Mouse (Mus musculus) heart, embryonic 16.5 days (tissue): ENCODE results near the gene Katnb1. TPM values are rescaled to one million over a fixed set of nuclear protein-coding genes. Genes with fewer than 3 reads are reported as not detected.

ENCODE experiments used
- ATAC-seq: fragments of 200-750 bp; cut with Nextera tagmentation; replicated peaks from 2 replicates; pipeline ENCODE4 v1.8.0; 2017; ENCODE audit warnings: moderate number of reproducible peaks; ENCODE audit not compliant: insufficient read depth, low FRiP score; ENCODE audit errors: extremely low read depth
- H3K27ac ChIP-seq: fragments of 300-500 bp; sonication (generic); 2 replicates; pipeline ENCODE4 v1.5.1; 2014; ENCODE audit warnings: mild to moderate bottlenecking, low read length, control low read depth, moderate library complexity
- H3K27me3 ChIP-seq: fragments of 300-500 bp; sonication (generic); 2 replicates; pipeline ENCODE4 v1.6.1; 2014; ENCODE audit warnings: low read length, mixed read lengths; ENCODE audit not compliant: control insufficient read depth, insufficient read depth
- H3K36me3 ChIP-seq: fragments of 300-500 bp; sonication (generic); 2 replicates; pipeline ENCODE4 v1.6.1; 2014; ENCODE audit not compliant: control insufficient read depth, insufficient read depth
- H3K4me1 ChIP-seq: fragments of 300-500 bp; sonication (generic); 2 replicates; pipeline ENCODE4 v1.6.1; 2014; ENCODE audit warnings: low read length, mixed read lengths; ENCODE audit not compliant: control insufficient read depth, insufficient read depth
- H3K4me2 ChIP-seq: fragments of 300-500 bp; sonication (generic); 2 replicates; pipeline ENCODE4 v1.6.1; 2014; ENCODE audit warnings: low read depth, mild to moderate bottlenecking, control low read depth, low read length
- H3K4me3 ChIP-seq: fragments of 300-500 bp; sonication (generic); 2 replicates; pipeline ENCODE4 v1.5.1; 2014; ENCODE audit warnings: mild to moderate bottlenecking, control low read depth, low read length
- H3K9ac ChIP-seq: fragments of 300-500 bp; sonication (generic); 2 replicates; pipeline ENCODE4 v1.6.1; 2014; ENCODE audit warnings: low read length, control low read depth
- H3K9me3 ChIP-seq: fragments of 300-500 bp; sonication (generic); replicated peaks from 2 replicates; pipeline ENCODE4 v1.6.1; 2016; ENCODE audit warnings: low read length; ENCODE audit not compliant: control insufficient read depth
- WGBS: fragments of 180-500 bp; shearing (Covaris S2); extraction: QIAGEN DNeasy Blood & Tissue Kit; methylation state at CpG from one replicate; pipeline ENCODE4 v1.1.7; 2014; 5-methylcytosine and 5-hydroxymethylcytosine counted together
- polyA plus RNA-seq: library from polyadenylated mRNA; unstranded; fragments of >200 nt; fragmentation: Nextera tagmentation; extraction: Ambion mirVana; gene quantifications from 2 replicates; pipeline ENCODE4 v1.2.1, GENCODE M21; 2015

Gene Katnb1
- polyA plus RNA-seq = 17.1 and 19.1 TPM in 2 replicates

DNA sequence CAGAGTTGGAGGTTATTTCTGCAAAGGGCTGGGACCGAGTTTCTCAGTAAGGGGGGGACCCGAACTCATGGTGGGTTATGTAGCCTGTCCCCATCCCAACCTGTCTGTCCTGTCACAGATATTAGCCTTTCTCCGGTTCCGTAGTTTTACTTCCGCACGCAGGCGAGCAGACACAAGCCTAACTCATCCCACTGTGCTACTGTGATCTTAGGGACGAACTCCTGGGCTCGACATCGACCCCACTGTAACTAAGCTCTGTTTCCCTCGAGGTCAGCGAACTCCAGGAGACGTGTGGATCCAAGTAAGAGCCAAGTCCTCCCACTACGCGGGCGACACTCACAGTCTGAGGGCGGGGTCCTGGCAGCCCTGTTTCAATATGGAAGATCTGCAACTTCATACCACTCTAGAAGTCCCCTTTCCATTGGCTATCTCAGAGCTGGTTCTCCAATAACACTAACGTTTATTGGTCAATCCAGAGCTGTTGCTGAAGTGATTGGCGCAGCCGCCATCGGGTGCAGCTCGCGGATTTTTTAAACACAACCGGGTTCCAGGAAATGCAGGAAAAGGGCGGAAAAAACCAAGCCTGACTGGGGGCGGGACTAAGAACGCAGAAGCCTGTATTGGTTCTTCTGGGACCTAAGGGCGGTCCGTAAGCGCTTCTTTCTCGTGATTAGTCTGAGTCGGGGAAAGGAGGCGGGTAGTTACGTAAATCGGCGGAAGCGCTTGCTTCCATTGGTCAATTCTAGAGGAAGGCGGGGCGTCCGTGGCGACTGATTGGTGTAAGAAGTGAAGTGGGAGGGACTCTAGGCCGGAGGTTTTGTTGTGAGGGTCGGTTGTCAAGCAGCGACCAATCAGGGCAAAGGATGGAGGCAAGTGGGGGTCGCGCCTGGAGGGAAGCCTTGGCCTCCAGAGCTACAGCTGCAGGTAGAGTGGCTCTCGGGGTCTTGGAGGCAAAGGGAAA, at the start of gene Katnb1:
Gene Katnb1 (plus strand): TSS at position 806 of the 961 bp plus-strand sequence.
- peak; percentile 96 for ATAC-seq

DNA sequence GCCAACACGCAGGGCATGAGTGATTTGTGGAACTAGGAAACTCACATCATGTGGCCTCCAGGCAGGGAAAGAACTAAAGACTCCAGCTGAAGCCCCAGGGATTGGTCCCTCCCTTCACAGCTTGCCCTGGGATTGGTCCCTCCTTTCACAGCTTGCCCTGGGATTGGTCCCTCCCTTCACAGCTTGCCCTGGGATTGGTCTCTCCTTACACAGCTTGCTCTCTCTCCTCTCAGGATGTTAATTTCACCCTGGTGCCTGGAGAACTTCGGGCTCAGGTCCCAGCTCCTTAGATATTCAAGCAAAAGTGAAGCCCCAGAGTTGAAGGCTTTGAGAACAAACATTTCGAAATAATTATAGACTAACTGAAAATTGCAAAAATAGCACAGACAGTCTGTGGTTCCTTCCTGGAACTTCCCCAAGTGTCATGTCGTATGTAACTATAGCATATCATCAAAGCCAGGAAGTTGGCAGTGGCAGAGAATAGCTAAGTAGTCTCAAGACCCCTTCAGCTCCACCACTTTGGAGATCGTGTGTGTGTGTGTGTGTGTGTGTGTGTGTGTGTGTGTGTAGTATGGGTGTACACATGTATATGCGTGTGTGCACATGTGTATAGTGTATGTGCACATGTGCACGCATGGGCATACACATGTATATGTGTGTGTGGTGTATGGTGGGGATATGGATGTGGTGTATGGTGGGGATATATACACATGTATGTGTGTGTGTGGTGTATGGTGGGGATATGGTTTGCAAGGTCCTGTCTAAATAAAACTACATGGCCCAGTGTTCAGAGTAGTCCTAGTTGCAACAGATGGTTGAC, 43.7 kb upstream of the Katnb1 start:
- Histone ChIP-seq H3K27me3 (no peaks in the 10 kb centered on the region), H3K36me3 (no peaks in the 10 kb centered on the region), H3K4me2 (no peak overlapping the region), H3K4me3 (no peak overlapping the region), H3K4me1 (0 out of 2 replicates have a peak, but pooled peaks cover 3% of the 10 kb centered on the region), H3K27ac (no peak overlapping the region), H3K9me3 (no peaks in the 10 kb centered on the region), H3K9ac (no peak overlapping the region)
- ATAC-seq = peak; percentile 60
- WGBS = 52% methylated on average over 7 of the region's 7 CpGs

More for the DNA sequence above, at the start of gene Katnb1:
- H3K4me2 ChIP-seq = peak within 1 kb of the TSS; percentile 92
- H3K4me3 ChIP-seq = peak within 1 kb of the TSS; percentile 82
- H3K27me3 ChIP-seq = no peaks in the 10 kb centered on the region
- under 1% methylated on average over 47 of the region's 47 CpGs for WGBS
- H3K9ac ChIP-seq = peak within 1 kb of the TSS; percentile 90
- H3K36me3 ChIP-seq = no peaks in the 10 kb centered on the region
- peak within 1 kb of the TSS; percentile 86 for H3K27ac ChIP-seq
- no peaks in the 10 kb centered on the region for H3K9me3 ChIP-seq
- H3K4me1 ChIP-seq = peaks cover 11% of the 10 kb centered on the region

DNA sequence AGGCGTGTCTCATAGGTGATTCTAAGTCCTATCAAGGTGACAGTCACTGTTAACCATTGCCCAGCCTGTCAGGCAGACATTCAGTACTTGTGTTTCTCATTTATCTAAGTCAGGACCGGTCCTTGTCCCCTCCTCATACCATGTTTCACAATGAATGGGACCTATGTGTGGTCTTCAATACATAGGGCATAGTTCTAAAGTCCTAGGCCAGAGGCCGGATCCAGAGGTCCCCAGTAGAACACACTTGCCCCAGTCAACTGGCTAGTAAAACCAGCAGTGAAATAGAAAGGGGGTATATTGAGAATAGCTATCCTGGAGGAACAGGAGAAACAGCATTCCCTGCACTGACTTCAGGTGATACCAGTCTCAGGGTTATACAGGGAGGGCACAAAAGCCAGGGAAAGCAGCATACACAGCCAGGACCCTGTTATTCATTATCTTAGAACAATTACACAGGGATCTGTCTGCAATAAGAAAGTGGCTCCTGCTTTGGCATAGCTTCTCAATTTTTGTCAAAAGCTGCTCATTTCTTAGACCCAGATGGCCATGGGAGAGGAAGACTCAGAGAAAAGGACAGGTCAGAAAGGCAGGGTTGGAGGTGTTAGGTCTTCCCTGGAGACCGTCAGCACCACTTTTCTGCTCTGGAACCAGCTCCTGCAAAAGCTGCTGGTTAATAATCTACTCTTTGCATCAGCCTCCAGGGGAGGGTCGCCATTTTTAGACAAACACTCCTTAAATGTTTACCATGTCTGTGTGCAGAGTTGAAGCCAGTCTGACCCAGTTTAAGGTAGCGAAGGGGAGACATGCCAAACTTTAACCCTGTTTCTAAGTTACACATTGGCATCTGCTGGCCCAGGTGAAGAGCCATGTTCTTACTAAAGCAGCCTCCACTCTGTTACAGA, 38.9 kb upstream of the Katnb1 start:
- no peak overlapping the region for H3K4me2 ChIP-seq
- 61% methylated on average over 6 of the region's 6 CpGs for WGBS
- no peaks in the 10 kb centered on the region for H3K9me3 ChIP-seq
- 0 out of 2 replicates have a peak, but pooled peaks cover 2% of the 10 kb centered on the region for H3K4me1 ChIP-seq
- H3K27ac ChIP-seq = no peak overlapping the region
- no peak overlapping the region for H3K4me3 ChIP-seq
- H3K27me3 ChIP-seq = no peaks in the 10 kb centered on the region
- no peak overlapping the region for H3K9ac ChIP-seq
- ATAC-seq = no peak
- H3K36me3 ChIP-seq = no peaks in the 10 kb centered on the region

DNA sequence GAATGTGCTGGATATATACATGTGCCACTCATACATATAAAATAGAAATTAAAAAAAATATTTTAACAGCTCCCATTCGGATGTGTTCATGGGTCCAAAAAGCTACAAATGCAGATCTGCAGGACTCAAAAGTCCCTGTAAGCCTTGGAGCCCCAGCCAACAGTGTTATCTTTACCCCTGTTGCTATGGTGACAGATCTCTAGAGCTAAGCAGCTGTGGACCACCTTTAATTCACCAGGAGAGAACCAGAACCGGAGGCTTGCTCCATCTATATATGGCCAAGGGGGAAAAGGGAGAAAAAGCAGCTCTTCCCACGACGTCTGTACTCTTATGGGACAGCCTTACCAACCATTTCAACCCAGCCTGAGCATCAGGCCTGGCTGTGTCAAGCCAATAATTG, 36.2 kb upstream of the Katnb1 start:
- H3K27me3 ChIP-seq = no peaks in the 10 kb centered on the region
- H3K9ac ChIP-seq = no peak overlapping the region
- no peak overlapping the region for H3K4me3 ChIP-seq
- no peak for ATAC-seq
- no peak overlapping the region for H3K27ac ChIP-seq
- H3K4me1 ChIP-seq = no peaks in the 10 kb centered on the region
- no peaks in the 10 kb centered on the region for H3K36me3 ChIP-seq
- H3K9me3 ChIP-seq = no peaks in the 10 kb centered on the region
- WGBS = 58% methylated on average over 4 of the region's 4 CpGs
- no peak overlapping the region for H3K4me2 ChIP-seq

DNA sequence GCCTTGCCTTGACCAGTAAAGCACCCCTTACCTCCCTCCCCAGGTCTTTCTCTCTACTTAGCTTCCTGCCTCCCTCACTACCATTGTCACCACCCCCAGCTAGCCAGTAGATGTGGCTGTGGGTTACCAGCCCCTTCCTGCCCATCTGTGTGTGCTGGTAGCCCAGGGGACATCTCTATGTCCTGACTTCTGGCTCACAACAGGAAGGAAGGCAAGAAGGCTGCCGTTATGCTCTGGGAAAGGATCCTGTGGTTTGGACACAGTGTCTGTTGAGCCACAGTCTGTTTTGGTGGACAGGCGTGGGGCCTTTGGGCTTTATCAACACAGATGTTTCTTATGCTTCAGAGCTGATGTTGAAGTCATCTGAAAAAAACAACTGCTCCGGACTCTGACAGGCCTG, 34.0 kb upstream of the Katnb1 start:
- no peak overlapping the region for H3K4me3 ChIP-seq
- H3K9ac ChIP-seq = no peak overlapping the region
- no peaks in the 10 kb centered on the region for H3K36me3 ChIP-seq
- H3K27ac ChIP-seq = no peak overlapping the region
- no peaks in the 10 kb centered on the region for H3K27me3 ChIP-seq
- H3K4me2 ChIP-seq = no peak overlapping the region
- no peaks in the 10 kb centered on the region for H3K4me1 ChIP-seq
- 0 out of 2 replicates have a peak, but pooled peaks have one; percentile 32 for ATAC-seq
- WGBS = 56% methylated on average over 3 of the region's 3 CpGs
- H3K9me3 ChIP-seq = no peaks in the 10 kb centered on the region

DNA sequence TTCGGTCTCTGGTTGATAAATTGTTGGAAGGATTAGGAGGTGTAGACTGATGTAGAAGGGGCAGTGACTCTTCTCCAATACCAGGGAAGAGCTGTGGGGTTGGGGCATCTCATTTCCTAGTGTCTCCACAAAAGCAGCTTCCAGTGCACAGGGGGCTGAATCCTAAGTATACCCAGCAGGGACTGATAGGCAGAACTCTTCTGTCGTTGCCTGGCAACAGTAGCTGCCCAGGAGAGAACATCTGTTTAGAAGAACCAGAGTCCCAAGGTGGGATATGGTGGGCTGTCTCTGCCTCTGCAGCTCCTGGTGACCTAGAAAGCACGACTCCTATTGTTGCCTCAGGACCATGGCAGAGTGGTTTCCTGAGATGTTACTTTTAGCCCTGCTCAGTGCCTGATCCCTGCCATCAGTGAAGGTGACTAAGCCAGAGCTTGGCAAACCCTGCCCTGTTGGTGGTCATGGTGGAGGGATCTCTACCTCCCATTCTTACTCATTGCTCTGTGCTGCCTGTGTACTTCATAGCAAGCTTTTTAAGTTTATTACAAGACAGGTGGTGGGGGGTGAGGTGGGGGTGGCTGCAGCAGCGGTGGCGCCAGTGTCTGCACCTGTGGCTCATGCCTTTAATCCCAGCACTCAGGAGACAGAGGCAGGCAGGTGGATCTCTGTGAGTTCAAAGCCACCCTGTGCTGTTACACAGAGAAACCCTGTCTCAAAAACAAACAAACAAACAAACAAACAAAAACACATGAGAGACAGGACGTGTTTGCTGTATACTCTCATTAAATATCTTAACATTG, 32.9 kb upstream of the Katnb1 start:
- no peak overlapping the region for H3K27ac ChIP-seq
- no peak for ATAC-seq
- H3K4me2 ChIP-seq = no peak overlapping the region
- H3K4me3 ChIP-seq = no peak overlapping the region
- no peaks in the 10 kb centered on the region for H3K4me1 ChIP-seq
- 62% methylated on average over 6 of the region's 6 CpGs for WGBS
- no peaks in the 10 kb centered on the region for H3K36me3 ChIP-seq
- H3K9ac ChIP-seq = no peak overlapping the region
- H3K27me3 ChIP-seq = no peaks in the 10 kb centered on the region
- no peaks in the 10 kb centered on the region for H3K9me3 ChIP-seq

DNA sequence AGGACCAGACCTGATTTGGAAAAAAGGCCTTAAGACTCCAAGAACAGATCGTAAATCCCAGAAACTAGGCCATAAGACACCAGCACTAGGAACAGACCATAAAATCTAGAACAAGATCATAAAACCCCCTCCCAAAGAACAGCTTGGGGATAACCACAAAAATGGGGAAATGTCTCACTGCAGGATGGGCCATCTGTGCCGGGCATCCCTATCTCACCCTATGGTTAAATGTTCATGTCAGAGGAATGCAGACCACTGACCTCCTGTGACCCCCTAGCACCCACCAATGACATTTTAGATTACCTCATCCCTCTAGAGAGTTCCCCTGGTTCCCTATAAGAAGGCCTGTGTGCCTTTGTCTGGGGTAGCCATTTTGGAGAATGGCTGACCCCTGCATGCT, 31.4 kb upstream of the Katnb1 start:
- Histone ChIP-seq H3K4me1 (no peaks in the 10 kb centered on the region), H3K9me3 (no peaks in the 10 kb centered on the region), H3K27ac (no peak overlapping the region), H3K27me3 (no peaks in the 10 kb centered on the region), H3K36me3 (no peaks in the 10 kb centered on the region), H3K4me3 (no peak overlapping the region), H3K4me2 (no peak overlapping the region), H3K9ac (no peak overlapping the region)
- whole genome bisulfite sequencing = 46% methylated on average over 2 of the region's 2 CpGs
- ATAC-seq = no peak

DNA sequence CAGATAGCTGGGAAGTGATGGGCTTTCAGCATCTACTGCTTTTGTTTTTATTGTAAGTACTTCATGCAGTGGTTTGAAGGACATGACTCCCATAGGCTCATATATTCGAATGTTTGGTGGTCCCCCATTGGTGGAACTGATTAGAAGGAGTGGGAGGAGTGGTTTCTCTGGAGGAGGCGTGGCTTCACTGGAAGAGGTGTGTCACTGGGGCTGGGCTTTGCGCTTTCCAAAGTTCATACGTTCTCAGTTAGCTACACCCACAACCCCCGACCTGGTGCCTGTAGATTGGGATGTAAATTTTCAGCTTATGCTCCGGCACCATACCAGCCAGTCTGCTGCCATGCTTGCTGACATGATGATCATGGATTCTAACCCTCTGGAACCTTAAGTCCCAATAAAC, 26.5 kb upstream of the Katnb1 start:
- Histone ChIP-seq H3K4me2 (no peak overlapping the region), H3K4me3 (no peak overlapping the region), H3K27ac (no peak overlapping the region), H3K4me1 (no peaks in the 10 kb centered on the region), H3K9ac (no peak overlapping the region), H3K36me3 (no peaks in the 10 kb centered on the region), H3K27me3 (no peaks in the 10 kb centered on the region), H3K9me3 (no peaks in the 10 kb centered on the region)
- 57% methylated on average over 6 of the region's 6 CpGs for WGBS
- no peak for ATAC-seq
